Mouse (Mus musculus) bone marrow, adult 2 months (tissue): ENCODE results near the gene Tgfa.

ENCODE experiments used
- CTCF ChIP-seq: fragments of 200-500 bp; IDR thresholded peaks from 2 replicates; pipeline ENCODE4 v1.5.1; 2011; ENCODE audit warnings: low read length, control low read depth; ENCODE audit not compliant: control insufficient read depth, insufficient read depth
- POLR2A ChIP-seq: fragments of 200-500 bp; IDR thresholded peaks from 2 replicates; pipeline ENCODE4 v1.6.1; 2011; ENCODE audit warnings: low read depth, mild to moderate bottlenecking, control low read depth, low read length, borderline replicate concordance; ENCODE audit not compliant: control insufficient read depth

DNA sequence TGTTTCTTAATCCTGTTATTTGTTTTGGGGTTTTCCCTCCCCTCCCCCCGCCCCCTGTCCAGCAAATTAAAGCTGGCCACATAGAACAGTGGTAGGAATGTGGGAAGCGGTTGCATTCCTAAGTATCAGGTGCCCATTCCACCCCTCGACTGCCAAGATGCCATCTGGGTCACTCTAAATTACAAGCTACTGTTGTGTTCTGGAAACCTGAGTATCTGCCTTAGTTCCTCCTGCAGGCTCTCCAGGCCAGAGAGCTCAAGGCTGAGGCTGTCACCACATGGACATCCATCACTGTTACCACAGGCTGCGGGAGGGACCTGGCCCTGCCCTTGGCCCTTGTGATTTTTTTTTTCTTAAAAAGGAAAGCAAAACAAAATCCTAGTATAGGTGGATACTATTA is 25.9 kb upstream of the Tgfa start:
- TF ChIP-seq POLR2A (no peak), CTCF (no peak)
